Mouse (Mus musculus) kidney, adult 2 months (tissue): ENCODE data around the gene Diaph3.

Experiments
- CTCF ChIP-seq: fragments of 200-500 bp; conservative IDR thresholded peaks from 2 replicates; pipeline ENCODE4 v1.5.1; 2011; ENCODE audit warnings: low read depth, mild to moderate bottlenecking, control low read depth, low read length, moderate library complexity, mixed read lengths; ENCODE audit not compliant: insufficient read depth, insufficient read length
- POLR2A ChIP-seq: fragments of 200-500 bp; IDR thresholded peaks from one replicate; pipeline ENCODE4 v1.6.1; 2011; ENCODE audit warnings: low read depth, low read length, control low read depth

DNA sequence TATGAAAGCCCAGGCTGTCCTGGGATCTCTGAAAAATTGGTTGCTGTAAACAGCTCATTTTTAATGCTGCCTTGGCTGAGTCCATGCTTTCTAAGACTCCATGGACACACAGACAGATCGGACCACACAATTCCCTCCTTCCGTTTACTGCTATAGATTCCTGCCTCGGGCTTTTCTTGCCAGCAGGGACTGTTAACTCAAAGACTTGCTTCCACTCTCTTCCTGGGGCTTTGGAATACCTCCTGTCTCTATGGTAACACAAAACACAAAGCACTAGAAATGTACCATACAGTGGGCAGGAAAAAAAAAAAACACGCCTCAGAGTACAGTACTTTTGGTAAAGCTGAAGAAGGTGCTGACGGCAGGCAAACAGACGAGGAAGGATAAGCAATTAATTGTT lies 464.0 kb downstream of the Diaph3 start:
- TF ChIP-seq CTCF (no peak), POLR2A (no peak)
